Mouse (Mus musculus) small intestine, adult 2 months (tissue): ENCODE results near the gene Olfr114.

Experiments
- CTCF ChIP-seq: fragments of 200-500 bp; IDR thresholded peaks from 2 replicates; pipeline ENCODE4 v1.5.1; 2012; ENCODE audit warnings: low read depth, mild to moderate bottlenecking, control low read depth, inconsistent platforms, low read length, moderate library complexity, mixed read lengths; ENCODE audit not compliant: insufficient replicate concordance, insufficient read length; ENCODE audit errors: extremely low read depth
- POLR2A ChIP-seq: fragments of 200-500 bp; IDR thresholded peaks from 2 replicates; pipeline ENCODE4 v1.6.1; 2012; ENCODE audit warnings: low read depth, mild to moderate bottlenecking, control low read depth, inconsistent platforms, low read length, moderate library complexity

- TF ChIP-seq CTCF: no peak
- no peak for TF ChIP-seq POLR2A
These were observed at the start of gene Olfr114 for GRCm38 (mm10) chr17:37592643-37593042.
